Mouse (Mus musculus) intestine, postnatal 0 days (tissue): Measurements from ENCODE around the gene Rrp7a. TPM values are rescaled to one million over a fixed set of nuclear protein-coding genes. Genes with fewer than 3 reads are reported as not detected.

Experiments
- ATAC-seq: fragments of 200-750 bp; cut with Nextera tagmentation; 2 replicates; pipeline ENCODE4 v1.8.0; 2017; ENCODE audit warnings: mild to moderate bottlenecking, moderate TSS enrichment, moderate library complexity
- H3K27ac ChIP-seq: fragments of 300-500 bp; sonication (generic); 2 replicates; pipeline ENCODE4 v1.5.1; 2014; ENCODE audit warnings: mild to moderate bottlenecking, low read depth, low read length, moderate library complexity
- H3K27me3 ChIP-seq: fragments of 300-500 bp; sonication (generic); replicated peaks from 2 replicates; pipeline ENCODE4 v1.6.1; 2014; ENCODE audit warnings: low read length, mixed read lengths; ENCODE audit not compliant: control insufficient read depth, insufficient read depth
- H3K36me3 ChIP-seq: fragments of 300-500 bp; sonication (generic); 2 replicates; pipeline ENCODE4 v1.6.1; 2014; ENCODE audit warnings: mild to moderate bottlenecking, moderate library complexity; ENCODE audit not compliant: control insufficient read depth, insufficient read depth
- H3K4me1 ChIP-seq: fragments of 300-500 bp; sonication (generic); replicated peaks from 2 replicates; pipeline ENCODE4 v1.6.1; 2014; ENCODE audit warnings: antibody characterized with exemption, low read length, mixed read lengths; ENCODE audit not compliant: control insufficient read depth, insufficient read depth
- H3K4me2 ChIP-seq: fragments of 300-500 bp; sonication (generic); replicated peaks from 2 replicates; pipeline ENCODE4 v1.6.1; 2014; ENCODE audit warnings: low read depth, mild to moderate bottlenecking, moderate library complexity
- H3K4me3 ChIP-seq: fragments of 300-500 bp; sonication (generic); 2 replicates; pipeline ENCODE4 v1.5.1; 2014; ENCODE audit warnings: low read depth, low read length
- H3K9ac ChIP-seq: fragments of 300-500 bp; sonication (generic); 2 replicates; pipeline ENCODE4 v1.6.1; 2014; ENCODE audit warnings: mild to moderate bottlenecking, low read depth, low read length
- H3K9me3 ChIP-seq: fragments of 300-500 bp; sonication (generic); 2 replicates; pipeline ENCODE4 v1.6.1; 2016; ENCODE audit warnings: mixed run types; ENCODE audit not compliant: control insufficient read depth
- CTCF ChIP-seq: sonication (generic); IDR thresholded peaks from 2 replicates; pipeline ENCODE4 v1.5.1; 2016; ENCODE audit warnings: low read depth, mild to moderate bottlenecking, control low read depth, antibody characterized with exemption, moderate library complexity
- WGBS: fragments of 180-500 bp; shearing (Covaris S2); extraction: QIAGEN DNeasy Blood & Tissue Kit; methylation state at CpG from one replicate; pipeline ENCODE4 v1.1.7; 2014; 5-methylcytosine and 5-hydroxymethylcytosine counted together
- polyA plus RNA-seq: library from polyadenylated mRNA; unstranded; fragments of >200 nt; fragmentation: Nextera tagmentation; extraction: Ambion mirVana; gene quantifications from 2 replicates; pipeline ENCODE4 v1.2.1, GENCODE M21; 2015

Rrp7a gene
- polyA plus RNA-seq, 1 experiment from 2014 or later, result 32.7 TPM

DNA sequence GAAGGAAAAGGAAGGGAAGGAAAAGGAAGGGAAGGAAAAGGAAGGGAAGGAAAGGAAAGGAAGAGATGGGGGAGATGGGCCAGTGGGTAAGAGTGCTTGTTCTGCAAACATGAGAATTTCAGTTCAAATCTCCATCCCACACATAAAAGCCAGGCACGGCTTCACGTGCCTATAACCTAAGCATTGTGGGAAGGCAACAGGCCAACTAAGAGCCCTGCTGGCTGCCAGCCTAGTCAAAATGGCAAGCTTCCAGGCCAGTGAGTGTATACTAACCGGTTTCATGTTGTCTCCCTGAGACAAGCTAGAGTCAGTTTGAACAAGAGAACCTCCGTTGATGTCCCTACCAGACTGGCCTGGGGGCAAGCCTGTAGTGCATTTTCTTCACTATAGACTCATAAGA is 57.1 kb downstream of the Rrp7a start:
- Histone ChIP-seq H3K27me3 (no peaks in the 10 kb centered on the region), H3K4me3 (no peak overlapping the region), H3K36me3 (no peaks in the 10 kb centered on the region), H3K27ac (no peak overlapping the region), H3K4me2 (no peak overlapping the region), H3K4me1 (no peaks in the 10 kb centered on the region), H3K9me3 (no peaks in the 10 kb centered on the region), H3K9ac (no peak overlapping the region)
- no peak for TF ChIP-seq CTCF
- no peak for ATAC-seq
- WGBS, result 49% methylated on average over 4 of the region's 4 CpGs

Other genes with a start within 250 kb of the Rrp7a start
- 3.9 and 4.1 TPM in 2 replicates for gene Tcf20, start 134.9 kb downstream of the Rrp7a start, polyA plus RNA-seq
- 1.1 and 1.2 TPM in 2 replicates for gene Nfam1, start 89.5 kb downstream of the Rrp7a start, polyA plus RNA-seq
- 58.5 and 65.6 TPM in 2 replicates for gene Serhl, start 33.3 kb downstream of the Rrp7a start, polyA plus RNA-seq
- gene Poldip3, start 26.6 kb upstream of the Rrp7a start, polyA plus RNA-seq, result 49.8 and 51.6 TPM in 2 replicates
- gene Cyb5r3, start 49.8 kb upstream of the Rrp7a start, polyA plus RNA-seq, result 117 and 126 TPM in 2 replicates
- gene A4galt, start 129.0 kb upstream of the Rrp7a start, polyA plus RNA-seq, result 8.1 and 8.6 TPM in 2 replicates
- gene Arfgap3, start 227.4 kb upstream of the Rrp7a start, polyA plus RNA-seq, result 119 and 124 TPM in 2 replicates